Mouse (Mus musculus) lung, postnatal 10 days (tissue): ENCODE results near the gene Abcc3.

Source experiments
- DNase-seq: peaks from one replicate; pipeline ENCODE4 v3.0.0; 2021

The Abcc3 gene

GRCm38 (mm10) chr11:94323271-94323925, 69.4 kb downstream of the Abcc3 start:
- DNase-seq = no peak

GRCm38 (mm10) chr11:94322636-94323035, 70.2 kb downstream of the Abcc3 start:
- DNase-seq = no peak

- peak; percentile 96 for DNase-seq
Observed at GRCm38 (mm10) chr11:94321931-94322400, 70.8 kb downstream of the Abcc3 start, which contains the start of gene Luc7l3. Gene Luc7l3, minus strand, starts transcription at chr11:94321988.

GRCm38 (mm10) chr11:94320969-94321930, 71.5 kb downstream of the Abcc3 start:
- peak; percentile 61 for DNase-seq

- no peak for DNase-seq
Observed at GRCm38 (mm10) chr11:94318056-94318455, 74.7 kb downstream of the Abcc3 start.

- no peak for DNase-seq
Observed at GRCm38 (mm10) chr11:94317515-94317914, 75.3 kb downstream of the Abcc3 start.

- no peak for DNase-seq
Observed at GRCm38 (mm10) chr11:94317014-94317413, 75.8 kb downstream of the Abcc3 start.

GRCm38 (mm10) chr11:94316528-94316927, 76.3 kb downstream of the Abcc3 start:
- DNase-seq = no peak

GRCm38 (mm10) chr11:94315308-94315707, 77.5 kb downstream of the Abcc3 start:
- DNase-seq = no peak

GRCm38 (mm10) chr11:94314098-94314652, 78.6 kb downstream of the Abcc3 start:
- DNase-seq = no peak

GRCm38 (mm10) chr11:94312733-94313132, 80.1 kb downstream of the Abcc3 start:
- DNase-seq = no peak

- DNase-seq = no peak
Observed at GRCm38 (mm10) chr11:94294996-94295845, 97.6 kb downstream of the Abcc3 start.
